Mouse (Mus musculus) gastrocnemius, adult 2 months (tissue): ENCODE data around the gene Tpcn1. TPM values are rescaled to one million over a fixed set of nuclear protein-coding genes. Genes with fewer than 3 reads are reported as not detected.

ENCODE experiments used
- DNase-seq: peaks from one replicate; pipeline ENCODE4 v3.0.0; 2022
- H3K27ac ChIP-seq: fragments of 200-600 bp; 2 replicates; pipeline ENCODE4 v1.8.1; 2022; ENCODE audit warnings: mild to moderate bottlenecking
- H3K4me3 ChIP-seq: fragments of 200-600 bp; 2 replicates; pipeline ENCODE4 v1.8.1; 2022; ENCODE audit warnings: mild to moderate bottlenecking, moderate library complexity
- CTCF ChIP-seq: fragments of 200-600 bp; IDR thresholded peaks from 2 replicates; pipeline ENCODE4 v1.8.1; 2022; ENCODE audit warnings: antibody characterized with exemption, mild to moderate bottlenecking, moderate library complexity
- intact Hi-C: fragments of 180-260 bp; cut with DNase I; formaldehyde crosslinking; loops from one replicate; pipeline ENCODE4 v1.15.1; 2025
- total RNA-seq, 2 experiments: library from RNA; stranded (reverse); gene quantifications; 2 replicates each; pipeline ENCODE4 v1.2.3; 2021

Gene Tpcn1
- total RNA-seq, 2 experiments from 2014 or later: 42.7 to 44.8 TPM

DNA sequence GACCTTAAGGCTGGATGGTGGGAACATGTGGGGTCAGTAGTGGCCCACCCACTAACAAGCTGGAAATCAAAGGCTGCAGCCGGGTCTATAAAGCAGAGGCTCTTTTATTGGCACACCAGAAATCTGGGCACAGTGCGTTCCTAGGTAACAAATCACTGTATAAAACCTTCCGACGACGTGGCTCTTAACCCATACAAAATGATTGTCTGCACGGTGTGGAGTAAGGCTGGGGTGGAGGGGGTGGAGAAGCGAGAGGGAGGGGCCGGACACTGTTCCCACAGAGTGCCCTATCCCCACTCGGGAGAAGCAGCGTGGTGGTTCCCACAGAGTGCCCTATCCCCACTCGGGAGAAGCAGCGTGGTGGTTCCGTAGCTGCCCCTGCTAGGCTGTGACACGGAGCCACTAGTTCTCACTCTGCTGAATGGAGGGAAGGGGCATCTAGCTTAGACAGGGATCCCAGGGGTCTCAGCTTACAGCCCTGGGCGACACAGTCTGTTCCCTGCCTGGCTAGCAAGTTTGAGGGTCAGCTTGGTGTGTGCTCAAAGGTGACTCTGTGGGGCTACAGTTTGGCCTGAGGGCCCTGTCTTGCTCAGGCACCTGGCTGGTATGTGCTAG, 54.3 kb downstream of the Tpcn1 start:
- TF ChIP-seq CTCF: no peak
- Histone ChIP-seq H3K4me3 (no peak overlapping the region), H3K27ac (0 out of 2 replicates have a peak overlapping the region, but pooled peaks have one; percentile 7)
- intact Hi-C loops: no loop called here
- no peak for DNase-seq

- no peak for TF ChIP-seq CTCF
- intact Hi-C loops: no loop called here
- DNase-seq: no peak
Measured at GRCm38 (mm10) chr5:120531631-120532030, 56.8 kb downstream of the Tpcn1 start.

DNA sequence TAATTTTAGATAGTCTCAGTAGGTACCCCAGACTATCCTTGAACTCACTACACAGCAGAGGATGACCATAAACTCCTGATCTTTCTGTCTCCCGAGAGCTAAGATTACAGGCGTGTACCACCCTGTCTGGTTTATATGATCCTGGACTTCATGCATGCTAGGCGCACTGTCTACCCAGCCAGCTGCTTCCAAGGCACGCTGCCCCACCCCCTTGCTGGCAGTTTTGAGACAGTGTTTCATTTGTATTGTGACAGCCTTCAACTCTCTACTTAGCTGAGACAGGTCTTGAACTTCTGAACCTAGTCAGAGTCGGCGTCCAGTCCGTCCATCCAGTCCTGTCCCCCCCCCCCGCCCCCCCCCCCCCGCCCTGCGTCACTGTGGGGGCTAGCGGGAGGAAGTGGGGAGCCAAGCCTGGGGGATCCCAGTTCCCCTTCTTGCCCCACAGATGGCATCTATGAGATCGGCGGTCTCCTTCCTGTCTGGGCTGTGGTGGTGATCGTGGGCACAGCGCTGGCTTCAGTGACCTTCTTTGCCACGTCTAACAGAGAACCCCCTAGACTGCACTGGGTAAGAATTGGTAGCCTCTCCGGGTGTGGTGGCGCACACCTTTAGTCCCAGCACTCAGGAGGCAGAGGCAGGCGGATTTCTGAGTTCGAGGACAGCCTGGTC, 61.0 kb downstream of the Tpcn1 start:
- intact Hi-C loops: no loop called here
- Histone ChIP-seq H3K27ac (no peak overlapping the region), H3K4me3 (no peak overlapping the region)
- no peak for TF ChIP-seq CTCF
- DNase-seq: no peak

More at GRCm38 (mm10) chr5:120531631-120532030, 56.8 kb downstream of the Tpcn1 start:
- no peak overlapping the region for H3K27ac ChIP-seq
- H3K4me3 ChIP-seq: no peak overlapping the region

DNA sequence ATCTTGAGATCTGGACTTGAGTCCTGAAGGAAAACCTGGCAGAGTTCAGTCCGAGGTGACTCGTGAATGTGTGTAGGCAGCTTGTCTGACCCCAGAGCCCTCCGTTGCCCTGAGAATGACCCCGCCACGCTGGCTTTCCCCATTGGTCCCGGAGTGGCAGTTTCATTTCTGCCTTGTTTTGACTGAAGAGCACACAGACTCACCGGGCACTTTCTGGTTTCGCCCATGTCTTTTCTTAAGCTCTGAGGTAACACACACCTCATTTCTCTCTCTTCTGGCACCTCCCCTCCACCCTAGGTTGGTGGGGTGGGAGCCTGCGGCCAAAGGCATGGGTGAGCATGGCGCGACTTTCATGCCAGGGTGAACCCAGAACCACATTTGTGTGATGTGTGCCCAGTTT, 62.2 kb downstream of the Tpcn1 start:
- DNase-seq: no peak
- intact Hi-C loops: no loop called here
- Histone ChIP-seq H3K4me3 (no peak overlapping the region), H3K27ac (no peak overlapping the region)
- no peak for TF ChIP-seq CTCF

DNA sequence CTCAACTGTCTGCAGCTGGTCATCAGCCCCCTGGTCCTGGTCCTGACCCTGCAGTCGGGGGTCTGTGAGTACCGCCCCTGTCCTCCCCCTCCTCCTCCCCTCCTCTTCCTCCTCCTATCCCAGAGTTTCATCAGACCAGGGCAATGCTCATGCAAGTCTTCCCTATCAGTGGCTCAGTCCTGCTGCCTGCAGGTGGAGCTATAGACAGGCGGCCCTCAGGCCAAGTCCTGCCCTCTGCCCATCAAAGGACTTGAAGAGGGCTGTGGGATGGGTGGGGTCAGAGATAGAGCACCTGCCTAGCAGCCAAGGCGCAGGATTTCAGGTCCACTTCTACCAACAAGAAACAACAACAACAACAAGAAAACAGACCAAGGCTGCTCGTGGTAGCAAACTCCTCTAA, 62.7 kb downstream of the Tpcn1 start:
- intact Hi-C loops: no loop called here

DNA sequence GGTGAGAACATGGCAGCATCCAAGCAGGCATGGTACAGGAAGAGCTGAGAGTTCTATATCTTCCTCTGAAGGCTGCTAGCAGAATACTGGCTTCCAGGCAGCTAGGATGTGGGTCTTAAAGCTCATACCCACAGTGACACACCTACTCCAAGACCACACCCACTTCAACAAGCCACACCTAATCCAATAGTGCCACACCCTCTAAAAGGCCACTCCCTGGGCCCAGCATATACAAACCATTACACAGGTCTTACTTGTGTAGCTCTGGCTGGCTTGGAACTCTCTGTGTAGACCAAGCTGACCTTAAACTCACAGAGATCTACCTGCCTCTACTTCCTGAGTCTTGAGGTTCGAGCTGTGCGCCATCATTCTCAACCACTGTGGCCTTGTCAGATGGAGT, 63.7 kb downstream of the Tpcn1 start:
- no peak overlapping the region for H3K27ac ChIP-seq
- TF ChIP-seq CTCF: no peak
- intact Hi-C loops: no loop called here
- no peak overlapping the region for H3K4me3 ChIP-seq
- no peak for DNase-seq

More for the DNA sequence above, 62.7 kb downstream of the Tpcn1 start:
- H3K27ac ChIP-seq: no peak overlapping the region
- TF ChIP-seq CTCF: peak; percentile 50
- no peak for DNase-seq
- no peak overlapping the region for H3K4me3 ChIP-seq

DNA sequence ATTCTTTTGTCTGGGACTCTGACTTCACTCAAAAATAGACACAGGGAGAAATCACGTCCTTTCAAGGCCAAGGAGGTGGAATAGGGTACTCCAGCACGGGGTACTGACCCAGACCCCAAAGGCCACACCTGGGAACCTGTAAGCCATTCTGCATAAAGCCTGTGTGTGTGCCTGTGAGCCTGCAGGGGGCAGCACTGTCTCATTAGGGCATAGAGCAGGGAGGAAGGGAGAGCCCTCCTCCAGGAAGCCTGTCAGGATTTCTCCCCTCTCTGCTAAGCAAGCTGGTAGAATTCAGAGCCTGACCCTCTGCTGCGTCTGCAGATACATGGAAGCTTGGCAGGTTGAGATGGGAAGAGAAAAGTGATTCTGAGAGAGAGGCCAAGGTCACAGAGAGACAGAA, 65.8 kb downstream of the Tpcn1 start:
- Histone ChIP-seq H3K27ac (no peak overlapping the region), H3K4me3 (no peak overlapping the region)
- intact Hi-C loops: no loop called here
- peak; percentile 64 for DNase-seq
- peak; percentile 75 for TF ChIP-seq CTCF

DNA sequence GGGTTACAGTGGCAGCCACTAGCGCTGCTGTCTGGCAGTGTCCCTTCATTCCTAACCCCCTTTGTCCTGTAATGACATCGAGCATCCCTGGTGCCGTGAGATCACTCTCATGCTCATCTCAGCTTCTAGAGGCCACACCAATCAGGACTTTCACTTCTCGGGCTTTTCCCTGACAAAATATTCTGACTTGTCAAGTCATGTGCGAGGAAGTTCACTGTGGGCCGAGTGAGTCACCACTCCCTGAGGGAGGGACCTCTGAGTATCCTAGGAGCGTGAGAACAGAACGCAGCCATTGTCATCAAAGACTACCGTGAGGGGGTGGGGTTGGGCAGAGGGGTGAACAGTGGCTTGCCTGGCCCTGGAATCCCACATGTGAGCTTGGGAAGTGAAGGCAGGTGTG, 70.9 kb downstream of the Tpcn1 start:
- DNase-seq: peak; percentile 75
- intact Hi-C loops: no loop called here
- peak overlapping the region; percentile 92 for H3K27ac ChIP-seq
- peak overlapping the region; percentile 0; the same call in 1 of the 2 replicates for H3K4me3 ChIP-seq
- TF ChIP-seq CTCF: no peak

GRCm38 (mm10) chr5:120516221-120516984, 72.1 kb downstream of the Tpcn1 start:
- TF ChIP-seq CTCF: no peak
- Histone ChIP-seq H3K27ac (peak overlapping the region; percentile 92), H3K4me3 (peak overlapping the region; percentile 41)
- intact Hi-C loops: no loop called here
- peak; percentile 51 for DNase-seq

GRCm38 (mm10) chr5:120515451-120515850, 73.0 kb downstream of the Tpcn1 start:
- peak overlapping the region; percentile 41 for H3K4me3 ChIP-seq
- intact Hi-C loops: no loop called here
- TF ChIP-seq CTCF: no peak
- peak overlapping the region; percentile 92 for H3K27ac ChIP-seq
- no peak for DNase-seq

GRCm38 (mm10) chr5:120514754-120515153, 73.7 kb downstream of the Tpcn1 start:
- intact Hi-C loops: loop anchor here (5.0 kb wide), 1 partner anchor 73 kb away; the partner anchor contains the start of genes Iqcd and Tpcn1
- H3K27ac ChIP-seq: peak overlapping the region; percentile 92
- DNase-seq: peak; percentile 53

DNA sequence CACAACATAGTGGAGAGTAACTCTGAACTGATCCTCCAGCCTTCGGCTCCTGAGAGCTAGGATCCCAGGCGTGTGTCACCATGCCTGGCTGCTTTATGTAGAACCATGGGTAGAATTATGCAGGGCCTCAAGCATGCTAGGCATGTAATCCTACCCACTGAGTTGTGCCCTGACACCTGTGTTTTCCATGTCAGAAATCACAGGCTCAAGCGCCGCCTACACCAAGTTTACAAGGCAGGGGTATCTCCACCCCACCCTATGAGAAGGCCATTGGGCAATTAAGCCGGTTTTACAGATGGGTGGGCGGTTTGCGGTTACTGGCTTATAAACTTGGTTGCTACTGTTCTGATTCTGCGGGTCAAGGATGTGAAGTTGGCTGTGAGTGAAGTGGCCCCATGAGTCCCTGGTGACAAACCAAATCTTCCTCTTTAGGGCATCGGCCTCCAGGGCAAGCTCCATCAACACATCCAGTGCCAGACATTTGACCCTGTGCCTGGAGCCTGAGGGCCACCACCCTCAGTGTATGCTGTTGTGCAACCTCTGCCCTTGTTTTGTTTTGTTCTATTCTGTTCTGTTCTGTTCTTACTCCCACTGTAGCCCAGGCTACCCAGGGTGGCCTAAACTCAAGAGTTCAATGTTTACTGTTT, 74.3 kb downstream of the Tpcn1 start:
- Histone ChIP-seq H3K27ac (peak overlapping the region; percentile 92), H3K4me3 (peak overlapping the region; percentile 25)
- intact Hi-C loops: loop anchor here (5.0 kb wide), 1 partner anchor 73 kb away; the partner anchor contains the start of genes Iqcd and Tpcn1
- DNase-seq: no peak
- no peak for TF ChIP-seq CTCF

More at GRCm38 (mm10) chr5:120514754-120515153, 73.7 kb downstream of the Tpcn1 start:
- TF ChIP-seq CTCF: no peak
- H3K4me3 ChIP-seq: peak overlapping the region; percentile 41
